Mouse (Mus musculus) heart, adult 2 months (tissue): ENCODE results near the gene Ckb. TPM values are rescaled to one million over a fixed set of nuclear protein-coding genes. Genes with fewer than 3 reads are reported as not detected.

ENCODE experiments used
- DNase-seq, 2 experiments: peaks; one replicate each; pipeline ENCODE4 v3.0.0; 2021
- H3K27ac ChIP-seq: fragments of 200-600 bp; 2 replicates; pipeline ENCODE4 v1.8.1; 2022
- H3K27me3 ChIP-seq: fragments of 200-500 bp; 2 replicates; pipeline ENCODE4 v1.6.1; 2012; ENCODE audit warnings: mild to moderate bottlenecking, low read length, inconsistent platforms, mixed read lengths; ENCODE audit not compliant: control insufficient read depth, insufficient read depth
- H3K36me3 ChIP-seq: fragments of 200-500 bp; 2 replicates; pipeline ENCODE4 v1.6.1; 2012; ENCODE audit warnings: low read length, inconsistent platforms; ENCODE audit not compliant: control insufficient read depth, insufficient read depth
- H3K4me1 ChIP-seq: fragments of 200-500 bp; 2 replicates; pipeline ENCODE4 v1.6.1; 2011; ENCODE audit warnings: low read length; ENCODE audit not compliant: control insufficient read depth, insufficient read depth
- H3K4me3 ChIP-seq: fragments of 200-600 bp; 2 replicates; pipeline ENCODE4 v1.8.1; 2022
- H3K79me2 ChIP-seq: fragments of 200-500 bp; replicated peaks from 2 replicates; pipeline ENCODE4 v1.6.1; 2012; ENCODE audit warnings: mild to moderate bottlenecking, inconsistent platforms, low read length, moderate library complexity, mixed read lengths; ENCODE audit not compliant: control insufficient read depth, insufficient read depth
- H3K9ac ChIP-seq: fragments of 200-500 bp; 2 replicates; pipeline ENCODE4 v1.6.1; 2012; ENCODE audit warnings: low read depth, mild to moderate bottlenecking, control low read depth, inconsistent platforms, low read length, mixed read lengths
- CTCF ChIP-seq: fragments of 200-600 bp; IDR thresholded peaks from 2 replicates; pipeline ENCODE4 v1.8.1; 2022; ENCODE audit warnings: antibody characterized with exemption, mild to moderate bottlenecking, moderate library complexity
- EP300 ChIP-seq: fragments of 200-500 bp; IDR thresholded peaks from 2 replicates; pipeline ENCODE4 v1.6.1; 2011; ENCODE audit warnings: low read depth, low read length, control low read depth; ENCODE audit not compliant: insufficient read depth
- POLR2A ChIP-seq: fragments of 200-500 bp; IDR thresholded peaks from 2 replicates; pipeline ENCODE4 v1.6.1; 2011; ENCODE audit warnings: mild to moderate bottlenecking, low read depth, low read length, control low read depth; ENCODE audit not compliant: insufficient read depth
- WGBS: fragments of 180-500 bp; shearing (Covaris S2); methylation state at CpG from one replicate; pipeline ENCODE4 v1.1.7; 2018; 5-methylcytosine and 5-hydroxymethylcytosine counted together
- intact Hi-C: fragments of 180-260 bp; cut with DNase I; formaldehyde crosslinking; loops from one replicate; pipeline ENCODE4 v1.15.1; 2025
- polyA plus RNA-seq: library from polyadenylated mRNA; depleted of rRNA; stranded (reverse); fragments of >200 nt; gene quantifications from 2 replicates; pipeline ENCODE4 v1.2.3, GENCODE M21; 2012
- total RNA-seq, 2 experiments: library from RNA; stranded (reverse); gene quantifications; 2 replicates each; pipeline ENCODE4 v1.2.3; 2021

Gene Ckb
- total and polyA plus RNA-seq, 3 experiments, result 65.3 to 120 (median 81.4) TPM

- WGBS, result 60% methylated on average over 9 of the region's 9 CpGs
- no peak overlapping the region for H3K27ac ChIP-seq
- intact Hi-C loops, result no loop called here
These were observed 28.9 kb upstream of the Ckb start for GRCm38 (mm10) chr12:111700920-111701458.

DNA sequence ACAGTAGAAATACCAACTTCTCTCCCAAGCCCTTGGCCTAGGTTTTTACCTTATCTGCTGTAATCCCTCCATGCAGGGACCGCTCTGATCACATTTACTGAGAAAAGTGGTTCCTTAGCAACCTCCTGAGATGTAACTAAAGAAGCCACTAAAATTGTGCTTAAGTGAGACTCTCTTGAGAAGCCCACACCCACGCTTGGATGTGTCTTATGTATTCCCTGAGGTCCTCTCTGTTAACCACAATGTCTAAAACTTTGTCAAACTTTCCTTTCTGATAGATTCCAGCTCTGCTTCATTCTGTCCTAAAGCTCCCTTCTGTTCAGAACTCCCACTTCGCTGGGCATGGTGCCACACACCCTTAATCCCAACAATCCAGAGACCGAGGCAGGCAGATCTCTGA, 27.4 kb upstream of the Ckb start:
- Histone ChIP-seq H3K27me3 (no peaks in the 10 kb centered on the region), H3K27ac (no peak overlapping the region; the same call in 1 of the 2 replicates), H3K36me3 (no peaks in the 10 kb centered on the region), H3K79me2 (no peaks in the 10 kb centered on the region), H3K4me1 (peaks cover 24% of the 10 kb centered on the region), H3K9ac (no peak overlapping the region), H3K4me3 (no peak overlapping the region)
- intact Hi-C loops, result no loop called here
- TF ChIP-seq CTCF, result no peak
- no peak for TF ChIP-seq EP300
- TF ChIP-seq POLR2A, result no peak
- no peak for DNase-seq
- 86% methylated on average over 4 of the region's 4 CpGs for WGBS

More at GRCm38 (mm10) chr12:111700920-111701458, 28.9 kb upstream of the Ckb start:
- TF ChIP-seq POLR2A, result no peak
- no peak for DNase-seq
- Histone ChIP-seq H3K4me3 (no peak overlapping the region), H3K4me1 (peaks cover 32% of the 10 kb centered on the region), H3K27me3 (no peaks in the 10 kb centered on the region), H3K36me3 (peaks cover 2% of the 10 kb centered on the region; the same call in 1 of the 2 replicates), H3K79me2 (no peaks in the 10 kb centered on the region), H3K9ac (no peak overlapping the region)

DNA sequence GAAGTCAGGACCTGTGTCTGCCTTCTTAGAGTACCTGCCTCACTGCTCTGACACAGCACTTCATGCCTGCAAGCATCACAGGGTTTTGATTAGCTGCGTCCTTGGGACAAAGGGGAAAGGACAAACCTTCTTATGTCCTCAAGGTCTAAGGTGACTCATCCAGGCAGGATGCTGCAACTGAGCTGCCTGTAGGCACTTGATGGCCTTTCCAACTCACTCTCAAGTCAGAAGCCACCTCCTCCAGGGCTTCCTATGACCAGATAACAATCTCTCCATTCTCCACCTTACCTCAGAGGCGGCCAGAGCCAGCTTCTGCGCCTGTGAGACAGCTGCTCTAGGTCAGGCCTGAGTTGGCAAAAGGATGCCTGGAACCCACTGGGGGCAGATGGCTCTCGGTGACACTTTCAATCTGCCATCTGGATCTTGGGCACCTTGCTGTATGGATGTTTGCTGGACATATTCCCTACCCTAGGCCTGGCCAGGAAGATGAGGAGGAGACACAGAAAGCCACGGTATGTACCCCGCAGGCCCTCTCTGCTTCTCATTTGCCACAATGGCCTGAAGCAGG, 26.3 kb upstream of the Ckb start:
- H3K27ac ChIP-seq, result peak overlapping the region; percentile 69
- 65% methylated on average over 6 of the region's 6 CpGs for WGBS
- no peak for DNase-seq
- no peaks in the 10 kb centered on the region for H3K79me2 ChIP-seq
- intact Hi-C loops, result no loop called here
- no peak overlapping the region for H3K9ac ChIP-seq
- no peak for TF ChIP-seq CTCF
- no peak for TF ChIP-seq EP300
- 0 out of 2 replicates have a peak, but pooled peaks have one; percentile 25 for TF ChIP-seq POLR2A
- H3K4me1 ChIP-seq, result peaks cover 20% of the 10 kb centered on the region
- no peaks in the 10 kb centered on the region for H3K27me3 ChIP-seq
- no peaks in the 10 kb centered on the region for H3K36me3 ChIP-seq
- H3K4me3 ChIP-seq, result no peak overlapping the region

DNA sequence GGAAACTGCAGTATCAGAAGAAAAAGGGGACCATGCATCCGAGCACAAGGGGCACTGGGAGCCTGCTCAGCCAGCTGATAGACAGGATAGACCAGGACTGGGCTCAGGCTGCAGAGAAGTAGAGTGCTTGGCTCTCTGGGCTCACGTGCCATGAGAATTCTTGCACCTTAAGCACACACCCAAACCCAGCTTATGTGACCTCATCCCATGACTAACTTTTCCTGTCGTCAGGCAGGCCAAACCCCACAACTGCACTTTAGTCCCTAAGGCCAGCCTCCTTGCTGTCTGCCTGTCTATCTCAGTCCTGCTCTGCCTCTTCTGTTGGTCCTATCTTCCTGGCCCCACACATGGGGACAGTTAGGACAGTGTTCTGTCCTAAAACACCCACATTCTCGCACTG, 25.6 kb upstream of the Ckb start:
- H3K4me3 ChIP-seq, result no peak overlapping the region
- peaks cover 20% of the 10 kb centered on the region for H3K4me1 ChIP-seq
- no peaks in the 10 kb centered on the region for H3K27me3 ChIP-seq
- H3K27ac ChIP-seq, result peak overlapping the region; percentile 69
- no peak for DNase-seq
- H3K9ac ChIP-seq, result no peak overlapping the region
- no peaks in the 10 kb centered on the region for H3K36me3 ChIP-seq
- no peaks in the 10 kb centered on the region for H3K79me2 ChIP-seq
- intact Hi-C loops, result no loop called here
- 51% methylated on average over 4 of the region's 4 CpGs for WGBS
- no peak for TF ChIP-seq CTCF
- TF ChIP-seq POLR2A, result no peak
- no peak for TF ChIP-seq EP300

- TF ChIP-seq EP300 (peak; percentile 93), POLR2A (no peak), CTCF (peak; percentile 88)
- WGBS, result 30% methylated on average over 6 of the region's 6 CpGs
- H3K36me3 ChIP-seq, result no peaks in the 10 kb centered on the region
- 0 out of 2 replicates have a peak overlapping the region, but pooled peaks have one; percentile 29 for H3K9ac ChIP-seq
- intact Hi-C loops, result loop anchor here (1.0 kb wide), 2 partner anchors 28 to 43 kb away; no protein-coding TSS in a partner anchor
- no peaks in the 10 kb centered on the region for H3K27me3 ChIP-seq
- H3K79me2 ChIP-seq, result no peaks in the 10 kb centered on the region
- peak overlapping the region; percentile 44; the same call in 1 of the 2 replicates for H3K27ac ChIP-seq
- H3K4me1 ChIP-seq, result peaks cover 22% of the 10 kb centered on the region
- peak; percentile 81 for DNase-seq
- H3K4me3 ChIP-seq, result no peak overlapping the region
These were observed 24.1 kb upstream of the Ckb start for GRCm38 (mm10) chr12:111696239-111696638.
